Mouse (Mus musculus): Measurements from ENCODE around the gene 2310022B05Rik. TPM values are rescaled to one million over a fixed set of nuclear protein-coding genes. Genes with fewer than 3 reads are reported as not detected.

Gene 2310022B05Rik
- polyA plus RNA-seq (2015; fragmentation: Nextera tagmentation; extraction: Ambion mirVana): 20.8 and 21.3 TPM in 2 replicates

GRCm38 (mm10) chr8:124663112-124663873 is at the start of gene 2310022B05Rik:
Gene 2310022B05Rik, minus strand, starts transcription at chr8:124663369.
- Histone ChIP-seq H3K9me3 (no peaks in the 10 kb centered on the region), H3K27me3 (no peaks in the 10 kb centered on the region), H3K27ac (replicated peaks) (peak within 1 kb of the TSS; percentile 91), H3K9ac (peak within 1 kb of the TSS; percentile 95), H3K36me3 (no peaks in the 10 kb centered on the region), H3K4me2 (peak within 1 kb of the TSS; percentile 88), H3K4me3 (peak within 1 kb of the TSS; percentile 89), H3K4me1 (replicated peaks) (peaks cover 48% of the 10 kb centered on the region)
- 2% methylated on average over 69 of the region's 69 CpGs for WGBS
- ATAC-seq (ENCODE audit: low read depth): peak; percentile 90

GRCm38 (mm10) chr8:124705823-124706222 is 42.7 kb upstream of the 2310022B05Rik start:
- no peaks in the 10 kb centered on the region for H3K27me3 ChIP-seq
- ATAC-seq (ENCODE audit: low read depth): no peak
- peaks cover 71% of the 10 kb centered on the region for H3K36me3 ChIP-seq

DNA sequence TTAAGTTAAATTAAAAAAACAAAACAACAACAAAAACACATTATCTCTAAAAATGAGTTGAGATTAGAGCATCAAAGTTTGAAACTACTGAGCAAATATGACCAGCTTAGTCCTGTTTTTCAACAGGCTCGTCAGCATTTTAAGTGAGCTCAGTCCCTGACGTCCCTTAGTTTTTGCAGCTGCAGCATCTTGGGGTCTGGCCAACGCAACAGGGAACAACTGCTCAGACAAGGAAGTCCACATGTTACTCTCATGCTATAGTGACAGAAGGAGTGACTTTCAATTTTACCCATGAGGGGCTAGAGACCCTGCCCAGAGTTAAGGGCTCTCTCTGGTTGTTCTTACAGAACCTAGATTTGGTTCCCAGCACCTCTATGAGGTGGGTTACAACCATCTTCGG is 41.2 kb upstream of the 2310022B05Rik start:
- Histone ChIP-seq H3K27me3 (no peaks in the 10 kb centered on the region), H3K36me3 (peaks cover 75% of the 10 kb centered on the region), H3K9ac (no peak overlapping the region), H3K4me3 (no peak overlapping the region), H3K9me3 (no peaks in the 10 kb centered on the region), H3K27ac (replicated peaks) (no peak overlapping the region), H3K4me1 (replicated peaks) (no peaks in the 10 kb centered on the region), H3K4me2 (no peak overlapping the region)
- 87% methylated on average over 4 of the region's 4 CpGs for WGBS
- ATAC-seq (ENCODE audit: low read depth): no peak

More at GRCm38 (mm10) chr8:124705823-124706222, 42.7 kb upstream of the 2310022B05Rik start:
- no peaks in the 10 kb centered on the region for H3K4me1 ChIP-seq (replicated peaks)
- 95% methylated on average over 8 of the region's 8 CpGs for WGBS
- H3K4me3 ChIP-seq: no peak overlapping the region
- no peaks in the 10 kb centered on the region for H3K9me3 ChIP-seq
- H3K4me2 ChIP-seq: no peak overlapping the region
- no peak overlapping the region for H3K9ac ChIP-seq
- H3K27ac ChIP-seq (replicated peaks): no peak overlapping the region

- Histone ChIP-seq H3K4me3 (no peak overlapping the region), H3K27ac (replicated peaks) (no peak overlapping the region), H3K4me2 (no peak overlapping the region), H3K27me3 (no peaks in the 10 kb centered on the region), H3K9ac (no peak overlapping the region), H3K36me3 (peaks cover 74% of the 10 kb centered on the region), H3K9me3 (no peaks in the 10 kb centered on the region), H3K4me1 (replicated peaks) (no peaks in the 10 kb centered on the region)
- ATAC-seq (ENCODE audit: low read depth): no peak
- 82% methylated on average over 4 of the region's 4 CpGs for WGBS
Measured at GRCm38 (mm10) chr8:124703526-124703925, 40.4 kb upstream of the 2310022B05Rik start.

DNA sequence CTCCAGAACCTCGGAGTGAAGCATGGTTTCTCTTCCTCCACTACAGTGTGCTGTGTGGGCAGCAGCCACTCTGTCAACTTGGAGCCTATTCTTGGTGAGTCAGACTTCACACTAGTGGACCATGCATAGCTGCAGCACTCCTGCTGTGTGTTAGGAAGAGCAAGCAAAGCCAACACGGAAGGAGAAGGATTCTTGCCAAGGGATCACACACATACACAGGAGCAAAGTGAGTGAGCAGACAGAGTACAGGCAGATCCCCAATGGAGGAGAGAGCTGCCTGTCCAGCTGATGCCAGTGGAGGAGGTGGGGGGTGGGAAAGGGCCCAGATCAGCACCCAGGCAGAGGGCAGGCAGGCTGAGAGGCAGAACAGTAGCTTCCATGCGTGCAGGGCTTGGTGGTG is 39.0 kb upstream of the 2310022B05Rik start:
- Histone ChIP-seq H3K9me3 (no peaks in the 10 kb centered on the region), H3K27me3 (no peaks in the 10 kb centered on the region), H3K4me3 (no peak overlapping the region), H3K27ac (replicated peaks) (no peak overlapping the region), H3K9ac (no peak overlapping the region), H3K36me3 (peaks cover 80% of the 10 kb centered on the region), H3K4me1 (replicated peaks) (no peaks in the 10 kb centered on the region), H3K4me2 (no peak overlapping the region)
- 88% methylated on average over 3 of the region's 3 CpGs for WGBS
- ATAC-seq (ENCODE audit: low read depth): no peak

DNA sequence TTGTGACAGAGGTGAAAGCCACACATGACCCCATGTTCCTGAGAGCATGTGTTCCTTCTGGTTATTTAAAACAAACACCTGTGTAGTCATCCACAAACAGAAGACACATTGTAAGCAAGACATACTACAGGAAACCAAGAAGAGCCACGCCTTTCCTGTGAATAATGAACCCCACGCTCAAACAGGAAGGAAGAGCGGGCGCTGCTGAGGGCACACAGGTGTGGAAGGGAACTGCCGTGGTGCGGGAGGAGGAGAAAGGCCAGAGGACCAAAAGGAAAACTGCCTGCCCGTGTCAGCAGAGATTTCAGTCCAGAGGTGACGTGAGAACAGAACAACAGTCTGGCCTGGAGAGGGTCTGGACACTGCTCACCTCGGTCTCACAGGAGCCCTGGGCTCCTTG is 37.9 kb upstream of the 2310022B05Rik start:
- H3K9me3 ChIP-seq: no peaks in the 10 kb centered on the region
- peaks cover 77% of the 10 kb centered on the region for H3K36me3 ChIP-seq
- no peak overlapping the region for H3K9ac ChIP-seq
- H3K4me2 ChIP-seq: no peak overlapping the region
- H3K4me1 ChIP-seq (replicated peaks): no peaks in the 10 kb centered on the region
- no peak for ATAC-seq (ENCODE audit: low read depth)
- H3K27ac ChIP-seq (replicated peaks): no peak overlapping the region
- WGBS: 86% methylated on average over 9 of the region's 9 CpGs
- no peaks in the 10 kb centered on the region for H3K27me3 ChIP-seq
- no peak overlapping the region for H3K4me3 ChIP-seq

DNA sequence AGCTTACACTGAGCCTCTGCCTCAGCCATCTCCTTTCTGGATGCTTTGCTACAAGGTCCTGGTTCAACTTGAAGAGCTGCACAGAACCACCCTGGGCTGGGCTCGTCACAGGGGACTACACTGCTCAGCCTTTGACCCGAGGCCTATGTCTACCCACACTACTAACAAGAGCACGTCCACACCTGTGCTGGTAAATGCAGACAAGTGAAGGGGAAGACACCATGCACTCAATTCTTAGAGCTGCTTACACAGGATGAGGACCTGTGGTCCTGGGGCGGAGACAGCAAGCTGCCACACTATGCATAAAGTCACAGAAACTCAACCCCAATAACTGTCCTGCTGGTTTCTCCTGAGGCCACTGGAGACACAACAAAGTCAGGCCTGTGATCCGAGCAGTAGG is 37.1 kb upstream of the 2310022B05Rik start:
- ATAC-seq (ENCODE audit: low read depth): no peak
- Histone ChIP-seq H3K9ac (no peak overlapping the region), H3K9me3 (no peaks in the 10 kb centered on the region), H3K36me3 (peaks cover 78% of the 10 kb centered on the region), H3K27ac (replicated peaks) (no peak overlapping the region), H3K4me2 (no peak overlapping the region), H3K4me3 (no peak overlapping the region), H3K4me1 (replicated peaks) (no peaks in the 10 kb centered on the region), H3K27me3 (no peaks in the 10 kb centered on the region)
- WGBS: 92% methylated on average over 5 of the region's 5 CpGs

- Histone ChIP-seq H3K9me3 (no peaks in the 10 kb centered on the region), H3K4me1 (replicated peaks) (no peaks in the 10 kb centered on the region), H3K4me3 (no peak overlapping the region), H3K27ac (replicated peaks) (no peak overlapping the region), H3K9ac (no peak overlapping the region), H3K27me3 (no peaks in the 10 kb centered on the region), H3K36me3 (peaks cover 77% of the 10 kb centered on the region), H3K4me2 (no peak overlapping the region)
- 88% methylated on average over 22 of the region's 22 CpGs for WGBS
- ATAC-seq (ENCODE audit: low read depth): no peak
Measured at GRCm38 (mm10) chr8:124695424-124696100, 32.4 kb upstream of the 2310022B05Rik start.

DNA sequence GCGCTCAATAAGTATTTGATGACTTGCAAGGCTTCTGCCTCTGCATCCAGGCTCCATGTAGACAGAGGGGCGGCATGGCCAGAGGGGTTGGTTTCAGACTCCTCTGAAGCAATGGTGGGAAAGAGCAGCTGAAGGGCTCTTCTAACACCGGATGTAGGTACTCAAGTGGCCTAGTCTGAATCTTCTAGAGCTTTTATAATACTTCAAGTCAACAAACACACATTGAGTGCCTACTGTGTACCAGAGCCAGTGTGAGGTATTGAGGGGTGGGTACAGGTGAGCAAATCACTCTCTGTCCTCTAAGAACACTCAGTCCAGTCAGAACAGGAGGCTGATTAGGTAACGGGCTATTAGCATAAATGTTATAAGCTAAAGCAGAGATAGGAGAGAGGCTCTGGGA is 28.5 kb upstream of the 2310022B05Rik start:
- no peak for ATAC-seq (ENCODE audit: low read depth)
- 93% methylated on average over 4 of the region's 4 CpGs for WGBS

GRCm38 (mm10) chr8:124688899-124689298 is 25.7 kb upstream of the 2310022B05Rik start:
- no peaks in the 10 kb centered on the region for H3K27me3 ChIP-seq
- H3K27ac ChIP-seq (replicated peaks): no peak overlapping the region
- no peak for ATAC-seq (ENCODE audit: low read depth)
- no peak overlapping the region for H3K4me2 ChIP-seq
- H3K36me3 ChIP-seq: peaks cover 67% of the 10 kb centered on the region
- H3K4me1 ChIP-seq (replicated peaks): no peaks in the 10 kb centered on the region
- H3K4me3 ChIP-seq: no peak overlapping the region
- WGBS: 93% methylated on average over 13 of the region's 13 CpGs
- no peak overlapping the region for H3K9ac ChIP-seq
- no peaks in the 10 kb centered on the region for H3K9me3 ChIP-seq

More for the DNA sequence above, 28.5 kb upstream of the 2310022B05Rik start:
- H3K4me1 ChIP-seq (replicated peaks): no peaks in the 10 kb centered on the region
- H3K27ac ChIP-seq (replicated peaks): no peak overlapping the region
- no peaks in the 10 kb centered on the region for H3K9me3 ChIP-seq
- H3K4me3 ChIP-seq: no peak overlapping the region
- H3K4me2 ChIP-seq: no peak overlapping the region
- H3K36me3 ChIP-seq: peaks cover 60% of the 10 kb centered on the region
- H3K27me3 ChIP-seq: no peaks in the 10 kb centered on the region
- no peak overlapping the region for H3K9ac ChIP-seq

DNA sequence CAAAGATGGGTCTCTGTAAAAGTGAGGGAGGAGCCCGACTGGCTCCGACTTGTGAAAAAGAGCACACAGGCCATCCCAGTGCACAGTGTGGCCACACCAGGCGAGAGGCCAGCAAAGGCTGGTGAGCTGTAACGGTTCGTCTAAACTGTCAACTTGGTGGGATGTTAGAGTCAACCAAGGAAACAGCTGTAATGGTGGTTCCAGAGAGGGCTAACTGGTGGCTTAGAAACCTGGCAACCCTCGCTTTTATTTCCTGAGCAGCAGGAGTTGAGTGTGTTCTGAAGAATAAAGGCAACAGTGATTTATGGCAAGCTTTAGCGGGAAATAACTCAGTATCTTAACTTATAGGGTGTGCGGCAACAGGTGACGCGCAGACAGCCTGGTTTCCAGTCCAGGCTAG is 19.0 kb upstream of the 2310022B05Rik start:
- Histone ChIP-seq H3K4me2 (no peak overlapping the region), H3K27me3 (no peaks in the 10 kb centered on the region), H3K9me3 (no peaks in the 10 kb centered on the region), H3K27ac (replicated peaks) (no peak overlapping the region), H3K4me1 (replicated peaks) (peaks cover 2% of the 10 kb centered on the region), H3K36me3 (peaks cover 87% of the 10 kb centered on the region), H3K4me3 (no peak overlapping the region), H3K9ac (no peak overlapping the region)
- 83% methylated on average over 10 of the region's 10 CpGs for WGBS
- ATAC-seq (ENCODE audit: low read depth): no peak

GRCm38 (mm10) chr8:124681792-124682157 is 18.6 kb upstream of the 2310022B05Rik start:
- Histone ChIP-seq H3K9me3 (no peaks in the 10 kb centered on the region), H3K9ac (no peak overlapping the region), H3K36me3 (peaks cover 90% of the 10 kb centered on the region), H3K27me3 (no peaks in the 10 kb centered on the region), H3K4me3 (no peak overlapping the region), H3K27ac (replicated peaks) (no peak overlapping the region), H3K4me1 (replicated peaks) (peaks cover 7% of the 10 kb centered on the region), H3K4me2 (no peak overlapping the region)
- 93% methylated on average over 10 of the region's 10 CpGs for WGBS
- ATAC-seq (ENCODE audit: low read depth): no peak
